Mouse (Mus musculus) left cerebral cortex, postnatal 4 days (tissue): ENCODE measurements around the gene Rbfox1. TPM values are rescaled to one million over a fixed set of nuclear protein-coding genes. Genes with fewer than 3 reads are reported as not detected.

Source experiments
- DNase-seq: peaks from one replicate; pipeline ENCODE4 v3.0.0-alpha.2; 2022
- intact Hi-C: fragments of 180-260 bp; cut with DNase I; formaldehyde crosslinking; loops from one replicate; pipeline ENCODE4 v1.15.1; 2025
- total RNA-seq, 2 experiments: library from RNA; stranded (reverse); gene quantifications; 2 replicates each; pipeline ENCODE4 v1.2.3; 2021

Gene Rbfox1
- total RNA-seq, 2 experiments from 2014 or later = 244 to 249 TPM

- DNase-seq = no peak
- intact Hi-C loops = no loop called here
These were observed 448.1 kb downstream of the Rbfox1 start for GRCm38 (mm10) chr16:6333273-6333672.

DNA sequence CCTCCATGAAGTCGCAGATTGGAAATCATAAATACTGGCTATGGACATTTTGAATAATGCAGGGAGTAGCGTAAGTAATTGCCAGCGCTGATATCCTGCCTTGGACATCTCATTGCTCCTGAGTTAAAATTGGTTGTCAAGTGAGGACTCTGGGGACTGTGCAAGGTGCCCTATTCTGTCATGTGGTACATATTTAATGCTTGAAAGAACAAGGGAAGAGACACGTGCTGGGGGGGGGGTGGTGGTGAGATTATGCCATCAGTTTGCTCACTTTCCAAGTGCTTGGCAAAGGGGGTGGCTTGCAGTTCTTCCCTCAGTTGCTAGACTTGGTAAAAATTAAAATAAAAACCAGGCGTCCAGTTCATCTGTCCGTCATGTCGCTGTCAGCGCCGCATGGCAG, 462.9 kb downstream of the Rbfox1 start:
- intact Hi-C loops = loop anchor here (10.0 kb wide), 1 partner anchor 313 kb away; no protein-coding TSS in a partner anchor
- DNase-seq = no peak

DNA sequence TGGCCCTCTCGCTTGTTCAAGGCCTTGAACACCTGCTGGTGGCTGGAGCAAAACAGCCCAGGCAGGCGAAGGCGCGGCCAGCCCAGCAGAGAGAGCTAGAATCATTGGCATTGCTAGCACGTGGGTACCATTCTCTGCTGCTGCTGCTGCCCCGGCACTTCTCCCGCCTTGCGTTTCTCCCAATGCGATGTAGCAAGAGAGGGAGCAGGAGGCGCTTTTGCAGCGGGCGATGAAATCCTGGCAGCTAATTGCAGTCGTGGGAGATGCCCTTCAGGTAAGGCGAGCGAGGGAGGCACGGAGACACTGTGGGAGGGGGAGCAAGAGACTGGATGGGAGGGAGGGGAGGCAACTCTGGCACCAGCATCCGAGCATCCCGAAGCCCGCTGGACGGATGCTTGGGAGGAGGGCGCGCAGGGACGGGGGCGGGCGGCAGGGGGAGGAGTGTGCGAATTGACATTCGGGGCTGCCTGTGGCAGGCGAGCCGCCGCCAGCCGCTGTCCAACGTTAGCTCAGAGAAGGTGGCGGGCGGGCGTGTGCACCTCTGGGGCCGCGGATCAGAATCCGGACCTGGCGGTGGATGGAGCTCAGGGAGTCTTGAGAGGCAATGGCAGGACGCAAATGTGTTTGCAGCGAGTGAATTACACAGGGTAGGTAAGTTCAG, 463.6 kb downstream of the Rbfox1 start:
- peak; percentile 77 for DNase-seq
- intact Hi-C loops = loop anchor here (10.0 kb wide), 1 partner anchor 314 kb away; no protein-coding TSS in a partner anchor

GRCm38 (mm10) chr16:6349381-6349780, 464.2 kb downstream of the Rbfox1 start:
- DNase-seq = peak; percentile 75
- intact Hi-C loops = loop anchor here (10.0 kb wide), 1 partner anchor 315 kb away; no protein-coding TSS in a partner anchor

DNA sequence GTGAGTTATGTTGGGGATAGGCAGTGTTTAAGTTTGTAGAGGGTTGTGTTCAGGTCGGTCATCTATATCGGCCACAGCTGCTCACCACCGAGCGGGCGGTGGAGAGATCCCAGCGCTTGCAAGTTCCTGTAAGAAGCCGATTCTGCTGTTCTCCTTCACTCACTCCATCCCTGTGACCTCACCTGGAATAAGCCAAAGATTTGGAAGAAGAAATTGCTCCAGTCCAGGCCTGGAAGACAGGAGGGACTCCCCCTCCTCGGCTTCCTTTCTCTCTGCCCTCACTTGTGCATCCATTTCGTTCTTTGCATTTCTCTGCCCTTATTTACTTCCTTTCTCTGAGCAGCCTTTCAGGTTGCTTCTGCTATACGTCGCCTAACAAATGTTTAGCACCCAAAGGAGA, 465.1 kb downstream of the Rbfox1 start:
- no peak for DNase-seq
- intact Hi-C loops = no loop called here

DNA sequence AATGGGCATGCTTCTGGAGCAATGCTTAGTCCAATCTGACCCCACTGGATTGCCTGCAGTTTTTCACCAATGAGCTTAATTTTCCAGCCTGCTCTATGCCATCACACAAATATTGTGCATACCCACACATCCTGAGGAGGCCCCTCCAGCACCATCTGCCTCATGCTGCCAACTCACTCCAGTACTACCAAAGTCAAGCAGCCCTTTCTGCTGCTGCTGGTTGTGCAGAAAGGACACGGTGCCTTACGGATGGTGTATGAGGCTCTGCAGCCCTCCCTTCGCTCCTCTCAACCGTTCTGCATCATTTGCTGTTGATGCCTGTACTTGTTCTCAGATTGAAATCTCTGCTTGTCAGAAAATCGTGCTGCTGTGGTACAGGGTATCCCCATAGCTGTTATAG, 468.0 kb downstream of the Rbfox1 start:
- DNase-seq = no peak
- intact Hi-C loops = no loop called here

DNA sequence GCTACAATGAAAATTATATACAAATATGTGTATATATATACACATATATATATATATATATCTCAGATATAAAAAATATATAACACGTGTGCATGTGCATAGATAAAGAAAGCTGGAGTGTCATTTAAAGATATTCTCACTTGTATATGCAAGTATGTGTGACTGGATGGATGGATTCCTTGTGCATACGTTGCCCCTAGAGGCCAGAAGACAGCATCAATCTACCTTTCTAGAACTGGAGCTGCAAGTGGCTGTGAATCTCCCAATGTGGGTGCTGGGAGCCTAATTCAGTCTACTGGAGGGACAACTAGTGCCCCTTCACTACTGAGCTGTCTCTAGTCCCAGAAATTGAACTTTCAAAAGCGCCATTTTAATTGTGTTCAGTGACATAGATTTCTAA, 471.8 kb downstream of the Rbfox1 start:
- no peak for DNase-seq
- intact Hi-C loops = no loop called here

GRCm38 (mm10) chr16:6365793-6366192, 480.6 kb downstream of the Rbfox1 start:
- intact Hi-C loops = no loop called here
- DNase-seq = no peak

DNA sequence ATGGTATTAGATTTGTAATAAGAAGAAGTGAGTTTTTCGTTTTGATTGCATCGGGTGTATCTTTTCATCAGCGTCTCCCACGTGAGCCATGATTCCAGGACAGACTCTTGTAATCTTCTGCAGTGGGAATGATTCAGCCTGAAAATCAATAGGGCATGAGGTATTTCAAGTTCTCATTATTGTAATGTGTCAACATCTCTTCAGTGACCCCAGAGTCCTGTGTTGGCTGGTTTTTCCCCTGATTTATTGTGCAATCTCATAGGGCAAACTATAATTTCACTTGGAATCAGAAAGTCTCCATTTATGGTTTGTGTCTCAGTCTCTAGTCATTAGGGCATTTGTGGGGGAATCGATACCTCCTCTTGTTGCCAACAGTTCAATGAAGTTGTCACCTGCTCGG, 481.5 kb downstream of the Rbfox1 start:
- intact Hi-C loops = no loop called here
- DNase-seq = no peak

DNA sequence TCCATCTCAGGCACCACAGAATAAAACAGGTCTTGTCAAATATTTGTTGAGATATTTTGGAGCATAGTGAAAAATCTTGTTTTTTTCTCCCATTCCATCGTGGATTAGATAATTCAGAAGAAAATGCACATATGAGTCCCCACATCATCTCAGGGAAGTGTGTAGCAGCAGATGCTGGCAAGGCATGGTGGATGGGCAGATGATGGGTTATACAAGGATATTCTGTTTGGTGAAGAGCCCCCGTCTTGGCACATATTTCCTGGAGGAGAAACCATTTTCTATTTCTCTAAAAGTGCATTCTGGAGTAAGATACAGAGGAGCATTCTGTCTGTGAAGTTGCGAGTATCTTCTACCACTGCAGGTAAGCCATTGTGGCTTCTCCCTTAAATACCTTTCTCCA, 495.8 kb downstream of the Rbfox1 start:
- intact Hi-C loops = no loop called here
- DNase-seq = no peak

GRCm38 (mm10) chr16:6381572-6381971, 496.4 kb downstream of the Rbfox1 start:
- intact Hi-C loops = no loop called here
- DNase-seq = no peak

DNA sequence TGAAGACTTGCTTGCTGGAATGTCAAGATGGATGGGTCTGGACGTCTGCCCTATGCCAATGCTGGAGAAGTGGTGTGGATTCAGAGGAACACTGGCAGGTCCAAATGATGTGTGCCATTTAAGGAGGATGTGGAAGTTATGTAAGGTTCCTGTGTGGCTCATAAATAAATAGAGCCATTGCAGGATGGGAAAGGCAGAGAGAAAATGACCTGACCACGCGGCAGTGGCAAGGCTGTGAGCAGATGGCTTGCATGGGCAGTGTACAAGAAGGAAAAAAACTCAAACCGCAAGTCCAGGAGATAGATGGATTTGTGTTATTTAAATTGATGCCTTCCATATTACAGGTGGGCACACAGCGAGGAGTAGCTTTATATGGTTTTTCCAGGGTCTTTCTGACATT, 497.6 kb downstream of the Rbfox1 start:
- intact Hi-C loops = no loop called here
- DNase-seq = no peak

DNA sequence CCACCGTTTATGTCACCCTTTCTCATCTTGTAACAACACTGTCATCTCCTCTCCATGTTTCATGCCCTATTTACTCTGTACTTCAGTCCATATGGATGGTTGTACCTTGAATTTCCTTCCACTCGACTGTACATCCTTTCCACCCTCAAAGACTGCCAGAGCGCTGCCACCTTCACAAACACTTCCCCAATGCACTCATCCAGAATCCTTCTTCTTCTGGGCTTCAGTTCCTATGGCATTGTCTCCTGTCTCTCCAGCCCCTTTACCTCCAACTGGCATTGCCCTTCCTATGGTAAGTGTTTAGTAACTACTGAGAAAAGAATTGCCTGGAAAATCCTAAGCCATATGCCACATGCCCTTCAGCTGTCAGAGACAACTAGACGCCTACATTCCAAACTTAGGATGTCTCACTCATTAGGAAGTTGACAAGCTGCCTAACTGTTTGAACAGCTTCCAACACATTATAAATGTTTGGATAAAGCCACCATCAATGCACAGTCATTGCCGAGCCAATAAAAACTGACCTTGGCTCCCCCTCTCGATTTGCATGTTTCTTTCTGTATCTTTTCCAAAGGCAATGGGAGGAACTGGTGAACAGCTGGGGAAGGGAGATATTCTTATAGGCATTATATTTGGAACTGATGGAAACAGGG, 505.2 kb downstream of the Rbfox1 start:
- intact Hi-C loops = no loop called here
- no peak for DNase-seq

DNA sequence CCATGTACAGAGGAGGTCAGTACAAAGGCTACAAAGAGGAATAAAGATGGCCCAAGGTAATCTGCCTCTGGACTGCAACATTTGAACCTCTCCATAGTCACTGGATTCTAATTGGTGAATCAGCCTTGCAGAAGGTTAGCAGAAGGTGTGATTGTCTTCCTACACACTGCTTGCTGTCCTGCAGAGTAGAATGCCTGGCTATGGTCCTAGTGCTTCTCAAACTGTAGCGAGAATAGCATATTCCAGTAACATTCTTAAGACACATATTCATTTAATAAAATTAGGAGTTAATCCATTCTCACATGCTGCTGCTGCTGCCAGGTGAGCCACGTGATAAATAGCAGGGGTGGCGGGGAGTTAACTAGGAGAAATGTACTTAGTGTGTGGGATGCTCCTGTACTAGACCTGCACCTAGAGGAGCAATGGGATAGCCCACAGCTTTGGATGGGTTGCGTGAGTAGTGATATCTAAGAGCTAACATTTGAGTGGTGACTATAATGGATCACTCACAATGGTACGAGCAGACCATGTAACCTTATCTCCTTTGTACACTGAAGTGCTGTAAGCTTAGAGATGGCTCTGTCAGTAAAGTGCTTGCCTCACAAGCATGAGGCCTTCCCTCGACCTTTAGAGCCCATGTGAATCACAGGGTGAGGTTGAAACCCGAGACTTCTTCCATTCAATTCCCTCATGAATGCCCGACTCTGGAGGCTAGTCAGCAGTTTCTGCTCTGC, 511.7 kb downstream of the Rbfox1 start:
- intact Hi-C loops = no loop called here
- DNase-seq = no peak

- DNase-seq = peak; percentile 6
- intact Hi-C loops = no loop called here
These were observed 512.5 kb downstream of the Rbfox1 start for GRCm38 (mm10) chr16:6397635-6398034.

DNA sequence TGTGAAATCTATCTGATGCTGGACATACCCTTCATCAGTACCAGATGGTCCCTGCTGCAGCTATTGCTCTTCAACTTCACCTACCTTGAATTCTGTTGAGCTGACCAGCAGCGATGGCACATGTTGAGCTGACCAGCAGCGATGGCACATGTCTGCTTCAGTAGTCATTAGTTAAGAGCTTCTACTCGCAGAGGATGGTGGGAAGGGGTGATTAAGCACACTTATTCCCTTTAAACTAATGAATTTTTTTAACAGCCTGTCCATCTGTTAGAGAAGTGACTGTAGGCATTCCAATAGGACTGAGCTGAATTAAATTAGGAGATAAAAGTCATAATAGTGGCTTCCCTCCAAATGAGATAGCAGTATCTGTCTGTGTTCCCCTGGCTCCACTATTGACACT, 517.7 kb downstream of the Rbfox1 start:
- intact Hi-C loops = no loop called here
- no peak for DNase-seq

GRCm38 (mm10) chr16:6414846-6415245, 529.7 kb downstream of the Rbfox1 start:
- intact Hi-C loops = no loop called here
- DNase-seq = no peak

GRCm38 (mm10) chr16:6421623-6422145, 536.5 kb downstream of the Rbfox1 start:
- DNase-seq = peak; percentile 6

DNA sequence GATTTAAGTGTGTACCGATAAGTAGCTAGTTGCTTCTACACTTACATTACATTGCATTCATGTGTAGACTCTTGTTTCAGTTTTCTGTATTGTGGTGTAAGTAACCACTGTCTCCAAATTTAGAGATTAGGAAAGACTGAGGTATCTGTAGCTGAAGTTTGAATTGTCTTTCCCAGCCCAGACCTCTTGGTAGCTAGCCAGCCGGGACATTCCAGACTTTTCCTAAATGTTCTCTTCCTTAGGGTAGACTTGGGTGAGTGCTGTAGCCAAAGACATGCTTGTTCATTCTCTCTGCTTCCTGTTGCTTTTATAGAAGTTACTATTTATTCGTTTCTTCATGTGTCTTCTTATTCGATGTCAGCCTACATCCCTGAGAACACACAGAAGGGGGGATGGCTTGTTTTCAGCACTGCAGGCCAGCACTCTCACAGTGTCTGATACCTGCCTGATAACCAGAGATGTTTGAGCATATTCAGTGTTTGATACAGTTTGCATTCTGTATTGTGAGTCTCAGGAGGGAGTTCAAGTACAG, 538.8 kb downstream of the Rbfox1 start:
- DNase-seq = no peak
- intact Hi-C loops = no loop called here

More at GRCm38 (mm10) chr16:6421623-6422145, 536.5 kb downstream of the Rbfox1 start:
- intact Hi-C loops = no loop called here

GRCm38 (mm10) chr16:6424738-6425137, 539.6 kb downstream of the Rbfox1 start:
- DNase-seq = peak; percentile 37
- intact Hi-C loops = no loop called here
